Mouse (Mus musculus) embryonic fibroblast, embryonic 13.5 days (primary cell): ENCODE results near the gene Rasgef1b.

ENCODE experiments used
- CTCF ChIP-seq: IDR thresholded peaks from 2 replicates; pipeline ENCODE4 v1.5.1; 2011; ENCODE audit warnings: mild to moderate bottlenecking, control low read depth, low read length, moderate library complexity, borderline replicate concordance; ENCODE audit not compliant: insufficient read depth
- POLR2A ChIP-seq: IDR thresholded peaks from 2 replicates; pipeline ENCODE4 v1.6.1; 2011; ENCODE audit warnings: low read depth, mild to moderate bottlenecking, control low read depth, low read length, moderate library complexity

GRCm38 (mm10) chr5:99385090-99385489 is 343.8 kb downstream of the Rasgef1b start:
- TF ChIP-seq POLR2A (no peak), CTCF (no peak)
